Mouse (Mus musculus): ENCODE measurements around the gene Tdrd7.

GRCm38 (mm10) chr4:45917091-45917490 lies 48.0 kb upstream of the Tdrd7 start:
- TF ChIP-seq CTCF (IDR thresholded peaks at IDR 0.05; ENCODE audit: low read depth, low read length) (no peak), EP300 (IDR thresholded peaks at IDR 0.05; ENCODE audit: insufficient read depth, low read depth, low read length) (no peak), POLR2A (IDR thresholded peaks at IDR 0.05; ENCODE audit: insufficient read depth, low read length) (no peak)
